Mouse (Mus musculus) ES-E14 (cell line): ENCODE results near the gene Tsga10ip. TPM values are rescaled to one million over a fixed set of nuclear protein-coding genes. Genes with fewer than 3 reads are reported as not detected.
"Not testable (repeated sequence)": the region's sequence is repeated elsewhere in the genome, so short reads cannot be mapped to it uniquely, and the experiment has no call there.

Source experiments
- DNase-seq: peaks from one replicate; pipeline ENCODE4 v3.0.0-alpha.2; 2013; ENCODE audit warnings: low read depth, low spot score
- H3K27ac ChIP-seq: 2 replicates; pipeline ENCODE4 v1.5.1; 2012; ENCODE audit warnings: low read depth, mild to moderate bottlenecking, low read length, moderate library complexity, mixed read lengths; ENCODE audit not compliant: poor library complexity, insufficient read depth, severe bottlenecking
- H3K36me3 ChIP-seq: 2 replicates; pipeline ENCODE4 v1.6.1; 2012; ENCODE audit warnings: mild to moderate bottlenecking, low read length, moderate library complexity, mixed read lengths; ENCODE audit not compliant: control insufficient read depth, poor library complexity, insufficient read depth, severe bottlenecking
- H3K4me1 ChIP-seq, 2 experiments: fragments of 150-350 bp in 1 of 2; sonication (generic) in 1 of 2; 2 replicates each; pipeline ENCODE4 v1.6.1; 2012; ENCODE audit warnings: low read length in 2 of 2, mild to moderate bottlenecking in 1 of 2, mixed read lengths in 1 of 2; ENCODE audit not compliant: control insufficient read depth in 2 of 2, insufficient read depth in 2 of 2, poor library complexity in 1 of 2
- H3K4me3 ChIP-seq, 2 experiments: fragments of 150-350 bp in 1 of 2; sonication (generic) in 1 of 2; 2 replicates each; pipeline ENCODE4 v1.5.1; 2012; ENCODE audit warnings: low read length in 2 of 2, low read depth in 1 of 2, mild to moderate bottlenecking in 1 of 2, mixed read lengths in 1 of 2; ENCODE audit not compliant: insufficient read depth in 1 of 2, poor library complexity in 1 of 2, severe bottlenecking in 1 of 2
- H3K9ac ChIP-seq: 2 replicates; pipeline ENCODE4 v1.6.1; 2012; ENCODE audit warnings: low read depth, mild to moderate bottlenecking, low read length, mixed read lengths; ENCODE audit not compliant: poor library complexity, insufficient read depth, severe bottlenecking
- H3K9me3 ChIP-seq: fragments of 150-350 bp; sonication (generic); 2 replicates; pipeline ENCODE4 v1.6.1; 2012; ENCODE audit warnings: low read depth, mild to moderate bottlenecking, low read length; ENCODE audit not compliant: control insufficient read depth, insufficient read depth
- CHD2 ChIP-seq: IDR thresholded peaks from 2 replicates; pipeline ENCODE4 v1.6.1; 2014; ENCODE audit warnings: mild to moderate bottlenecking, low read depth, low read length, inconsistent platforms
- HCFC1 ChIP-seq: IDR thresholded peaks from 2 replicates; pipeline ENCODE4 v1.6.1; 2012; ENCODE audit warnings: low read length, inconsistent platforms, borderline replicate concordance; ENCODE audit not compliant: insufficient read depth
- MAFK ChIP-seq: IDR thresholded peaks from 2 replicates; pipeline ENCODE4 v1.6.1; 2014; ENCODE audit warnings: mild to moderate bottlenecking, low read depth, low read length, inconsistent platforms; ENCODE audit not compliant: insufficient read depth
- ZC3H11A ChIP-seq: IDR thresholded peaks from 2 replicates; pipeline ENCODE4 v1.6.1; 2012; ENCODE audit warnings: low read depth, mild to moderate bottlenecking, inconsistent platforms, low read length, borderline replicate concordance
- ZNF384 ChIP-seq: IDR thresholded peaks from 2 replicates; pipeline ENCODE4 v1.6.1; 2012; ENCODE audit warnings: low read depth, low read length, inconsistent platforms
- in situ Hi-C, 2 experiments: fragments of 600-800 bp; cut with MboI; formaldehyde crosslinking; loops; one replicate each; pipeline ENCODE4 v1.15.1; 2025; ENCODE audit warnings: low sequenced_read_pairs in 2 of 2, inconsistent platforms in 1 of 2; ENCODE audit not compliant: unreplicated experiment in 2 of 2
- total RNA-seq: library from RNA; depleted of rRNA; stranded (reverse); fragments of 300-350 nt; gene quantifications from 2 replicates; pipeline ENCODE4 v1.2.3, GENCODE M21; 2012

The Tsga10ip gene
- total RNA-seq, 1 experiment: 1.5 TPM

DNA sequence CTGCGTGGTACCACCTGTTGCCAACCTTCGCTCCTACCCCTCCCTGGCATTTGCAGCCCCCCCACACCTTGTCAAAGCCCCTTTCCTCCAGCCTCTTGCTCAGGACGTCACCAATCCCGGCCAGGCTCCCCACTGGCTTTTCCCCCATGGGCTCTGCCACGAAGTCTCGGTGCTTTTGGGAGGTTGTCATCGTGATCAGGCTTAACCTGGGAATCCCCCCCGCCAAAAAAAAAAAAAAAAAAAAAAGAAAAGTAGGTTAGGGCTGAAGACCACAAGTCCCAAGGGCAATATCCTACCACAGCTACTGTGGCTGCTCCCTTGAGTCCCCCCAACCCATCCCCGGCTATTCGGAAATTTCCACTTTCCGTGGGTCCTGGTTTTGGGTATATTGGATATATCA is 36.6 kb downstream of the Tsga10ip start:
- Histone ChIP-seq H3K36me3 (peaks cover 32% of the 10 kb centered on the region), H3K27ac (peak overlapping the region; percentile 99)
- in situ Hi-C loops: no loop called here

DNA sequence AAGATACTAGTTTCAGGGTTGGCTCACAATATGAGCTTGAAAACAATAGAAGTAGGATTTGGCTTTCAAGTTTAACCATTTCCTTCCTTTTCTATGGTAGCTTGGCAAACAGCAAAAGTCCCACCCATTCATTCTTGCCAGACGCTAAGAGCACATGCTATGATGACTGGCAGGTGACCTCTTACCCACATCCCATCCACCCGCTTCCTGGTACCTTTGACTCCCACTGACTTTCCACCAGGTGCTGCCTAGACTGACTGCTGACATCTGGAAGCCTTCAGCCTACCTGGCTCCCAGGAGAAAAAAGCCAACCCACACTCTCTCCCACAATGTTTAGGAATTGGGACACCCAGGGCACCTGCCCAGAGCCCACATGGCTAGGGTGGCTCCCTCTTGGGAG is 38.2 kb downstream of the Tsga10ip start:
- Histone ChIP-seq H3K9me3 (no peaks in the 10 kb centered on the region), H3K27ac (no peak overlapping the region), H3K36me3 (peaks cover 21% of the 10 kb centered on the region), H3K4me1 (peaks cover 0 to 27% of the 10 kb centered on the region in 2 experiments; a peak in 3 of 4 replicates), H3K9ac (peak overlapping the region; percentile 19; the same call in 1 of the 2 replicates), H3K4me3 (no peak overlapping the region)
- in situ Hi-C loops: no loop called here
- TF ChIP-seq CHD2: no peak
- TF ChIP-seq HCFC1: no peak
- TF ChIP-seq ZC3H11A: no peak
- TF ChIP-seq MAFK: no peak
- TF ChIP-seq ZNF384: no peak
- DNase-seq: no peak

More for the DNA sequence above, 36.6 kb downstream of the Tsga10ip start:
- Histone ChIP-seq H3K4me3 (peak overlapping the region; percentile 92 to 100), H3K9ac (peak overlapping the region; percentile 98), H3K4me1 (peaks cover 0 to 27% of the 10 kb centered on the region in 2 experiments; a peak in 3 of 4 replicates), H3K9me3 (no peaks in the 10 kb centered on the region)
- peak; percentile 66; the same call in 1 of the 2 replicates for TF ChIP-seq ZNF384
- TF ChIP-seq ZC3H11A: no peak
- TF ChIP-seq CHD2: no peak
- TF ChIP-seq MAFK: no peak
- no peak for DNase-seq

DNA sequence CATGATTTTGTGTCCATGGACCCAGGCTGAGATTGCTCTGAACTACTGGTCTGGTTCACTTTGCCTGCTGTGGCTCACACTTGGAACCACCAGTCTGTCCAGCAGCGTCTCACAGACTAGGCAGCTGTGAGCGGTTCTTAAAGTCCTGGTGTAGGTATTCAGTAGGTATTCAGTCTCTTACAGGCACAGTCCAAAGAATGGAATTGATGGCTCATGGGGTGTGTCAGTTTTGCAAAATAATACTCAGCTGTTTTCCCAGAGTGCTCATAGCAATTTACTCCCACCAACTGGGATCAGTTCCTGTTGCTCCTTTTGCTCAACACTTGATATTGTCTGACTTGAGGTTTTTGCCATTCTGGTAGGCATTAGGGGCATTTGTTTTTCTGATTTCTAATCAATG is 40.1 kb downstream of the Tsga10ip start:
- Histone ChIP-seq H3K27ac (peak overlapping the region; percentile 84), H3K36me3 (peaks cover 12% of the 10 kb centered on the region; the same call in 1 of the 2 replicates), H3K9me3 (no peaks in the 10 kb centered on the region), H3K4me1 (peaks cover 0 to 22% of the 10 kb centered on the region in 2 experiments; a peak in 2 of 4 replicates), H3K9ac (no peak overlapping the region; the same call in 1 of the 2 replicates), H3K4me3 (no peak overlapping the region)
- no peak for DNase-seq
- TF ChIP-seq ZC3H11A: no peak
- no peak for TF ChIP-seq ZNF384
- no peak for TF ChIP-seq HCFC1
- TF ChIP-seq CHD2: no peak
- TF ChIP-seq MAFK: no peak
- in situ Hi-C loops: no loop called here

DNA sequence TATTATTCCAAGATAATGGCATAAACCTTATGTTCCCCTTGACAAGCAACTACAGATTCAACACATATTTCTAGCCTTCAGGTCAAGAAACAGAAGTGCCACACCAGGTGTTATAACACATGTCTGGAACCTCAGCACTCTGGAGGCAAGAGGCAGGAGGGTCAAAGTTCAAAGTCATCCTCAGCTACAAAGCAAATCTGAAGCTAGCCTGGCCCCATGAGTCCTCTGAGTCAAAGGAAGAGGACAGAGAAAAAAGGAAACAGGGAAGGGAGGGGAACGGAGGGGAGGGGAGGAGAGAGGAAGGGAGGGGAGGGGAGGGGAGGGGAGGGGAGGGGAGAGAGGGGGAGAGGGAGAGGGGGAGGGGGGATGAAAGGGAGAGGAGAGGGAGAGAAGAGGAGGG is 46.2 kb downstream of the Tsga10ip start:
- Histone ChIP-seq H3K4me3 (no peak overlapping the region), H3K36me3 (no peaks in the 10 kb centered on the region), H3K9ac (no peak overlapping the region), H3K4me1 (peaks cover 0 to 2% of the 10 kb centered on the region in 2 experiments; a peak in 1 of 4 replicates), H3K9me3 (no peaks in the 10 kb centered on the region), H3K27ac (no peak overlapping the region)
- in situ Hi-C loops: no loop called here
- TF ChIP-seq HCFC1: no peak
- no peak for TF ChIP-seq ZC3H11A
- DNase-seq: no peak

DNA sequence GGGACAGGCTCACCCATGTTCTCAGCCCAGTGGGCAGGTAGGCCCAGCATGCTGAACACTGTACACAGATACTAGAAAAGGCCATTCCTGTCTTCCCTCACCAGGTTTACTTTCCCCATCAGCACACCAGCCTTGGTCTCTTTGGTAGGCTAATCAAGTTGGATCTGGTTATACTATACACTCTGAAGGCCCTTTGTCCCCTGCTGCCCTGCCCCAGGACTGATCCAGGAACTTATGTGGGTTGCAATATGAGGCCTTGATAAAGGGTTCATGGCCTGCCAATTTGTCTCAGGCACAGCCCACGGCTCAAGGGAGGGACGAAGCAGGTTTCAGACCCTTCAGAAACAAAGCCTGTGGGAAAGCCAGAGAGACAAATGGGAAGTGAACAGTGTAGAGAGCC is 48.7 kb downstream of the Tsga10ip start:
- Histone ChIP-seq H3K4me3 (no peak overlapping the region), H3K4me1 (no peaks in the 10 kb centered on the region), H3K36me3 (no peaks in the 10 kb centered on the region), H3K9me3 (no peaks in the 10 kb centered on the region), H3K9ac (no peak overlapping the region), H3K27ac (no peak overlapping the region)
- in situ Hi-C loops: no loop called here
- no peak for DNase-seq
- TF ChIP-seq HCFC1: no peak
- no peak for TF ChIP-seq ZNF384
- TF ChIP-seq MAFK: no peak
- TF ChIP-seq CHD2: no peak
- no peak for TF ChIP-seq ZC3H11A

DNA sequence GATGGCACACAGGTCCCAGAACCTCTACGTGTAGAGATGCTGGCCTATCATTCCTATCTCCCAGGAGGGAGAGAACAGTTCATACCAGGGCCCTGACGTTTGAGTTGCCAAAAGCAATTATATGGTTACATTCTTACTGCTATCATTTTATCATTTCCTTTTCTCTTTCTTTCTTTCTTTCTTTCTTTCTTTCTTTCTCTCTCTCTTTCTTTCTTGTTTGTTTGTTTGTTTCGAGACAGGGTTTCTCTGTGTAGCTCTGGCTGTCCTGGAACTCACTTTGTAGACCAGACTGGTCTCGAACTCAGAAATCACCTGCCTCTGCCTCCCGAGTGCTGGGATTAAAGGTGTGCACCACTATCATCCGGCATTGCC is 52.8 kb downstream of the Tsga10ip start, which contains the start of gene Cst6:
TSS of gene Cst6 (minus strand) at position 73 of the 372 bp plus-strand sequence.
- in situ Hi-C loops, H3K9me3 ChIP-seq, H3K4me1 ChIP-seq, H3K36me3 ChIP-seq, DNase-seq, H3K27ac ChIP-seq: not testable (repeated sequence)
- peak within 1 kb of the TSS; percentile 55 to 62 for H3K4me3 ChIP-seq
- peak within 1 kb of the TSS; percentile 39; the same call in 1 of the 2 replicates for H3K9ac ChIP-seq
